8 mouse cellular contexts compared by ENCODE assay signal in the genomic region with DNA sequence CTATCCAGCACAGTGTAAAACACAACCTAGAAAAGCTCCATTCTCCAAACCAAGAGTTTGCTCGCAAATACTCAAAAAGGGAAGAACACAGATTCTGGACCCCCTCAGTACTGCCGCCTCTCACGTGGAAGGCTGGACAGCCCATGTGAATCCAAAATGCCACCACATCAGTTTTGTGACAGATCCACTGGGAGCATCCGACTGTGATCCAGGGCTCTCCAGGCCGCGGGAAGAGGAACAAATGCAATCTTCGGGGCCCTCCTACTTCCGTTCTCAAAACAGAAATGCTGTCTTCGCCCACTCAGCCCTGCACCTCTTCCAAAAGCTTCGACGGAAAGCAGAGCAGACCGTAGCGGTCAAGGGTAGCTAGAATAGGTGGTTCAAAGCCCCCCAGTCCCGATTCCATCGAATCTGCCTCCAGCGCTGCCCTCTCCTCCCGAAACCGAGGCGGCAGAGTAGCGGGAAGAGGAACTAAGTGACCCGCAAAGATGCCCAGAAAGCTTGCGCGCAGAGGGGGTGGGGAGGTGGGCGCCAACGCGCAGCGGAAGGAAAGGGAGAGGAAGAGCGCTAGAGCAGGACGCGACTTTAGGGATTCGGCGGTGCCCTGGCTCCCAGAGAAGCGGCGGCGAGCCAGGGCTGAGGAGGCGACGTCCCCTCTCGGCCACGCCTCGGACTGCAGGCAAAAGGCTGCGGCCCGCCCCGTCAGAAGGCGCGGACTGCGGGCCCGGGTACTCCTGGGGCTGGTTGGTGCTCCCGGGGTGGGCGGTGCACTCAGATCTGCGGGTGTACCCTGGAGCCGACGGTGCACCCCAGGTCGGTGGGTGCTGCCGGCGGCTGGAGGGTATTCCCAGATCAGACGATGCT. TPM values are rescaled to one million over a fixed set of nuclear protein-coding genes. Genes with fewer than 3 reads are reported as not detected.
DNase-seq lines count a peak whose midpoint lies in the region; ATAC-seq and TF ChIP-seq lines count a peak whose summit lies in the region.

No protein-coding gene starts in this region.

- no peak for TF ChIP-seq POLR2A in ES-Bruce4 (IDR thresholded peaks at IDR 0.05; ENCODE audit: insufficient read depth, low read length)

- under 1% methylated on average over 56 of the region's 56 CpGs for WGBS in forebrain, postnatal 0 days
- WGBS in lung, embryonic 16.5 days = under 1% methylated on average over 54 of the region's 56 CpGs

- peak overlapping the region; percentile 87 for H3K9ac ChIP-seq in ES-Bruce4 (ENCODE audit: low read depth, poor library complexity, severe bottlenecking)
- H3K9ac ChIP-seq in forebrain, postnatal 0 days = peak overlapping the region; percentile 93
- H3K9ac ChIP-seq in lung, embryonic 16.5 days (ENCODE audit: low read length) = peak overlapping the region; percentile 98

- no peaks in the 10 kb centered on the region for H3K4me1 ChIP-seq in ES-Bruce4 (ENCODE audit: control insufficient read depth, insufficient read depth, low read length)
- 0 out of 2 replicates have a peak, but pooled peaks cover 2% of the 10 kb centered on the region for H3K4me1 ChIP-seq in forebrain, postnatal 0 days (ENCODE audit: insufficient read depth)
- H3K4me1 ChIP-seq in lung, embryonic 16.5 days (replicated peaks; ENCODE audit: control insufficient read depth, insufficient read depth, low read length) = peaks cover 13% of the 10 kb centered on the region

- ATAC-seq in forebrain, postnatal 0 days = peak; percentile 20
- peak; percentile 47 for ATAC-seq in lung, embryonic 16.5 days (ENCODE audit: low read depth)

- peak overlapping the region; percentile 65 for H3K4me2 ChIP-seq in forebrain, postnatal 0 days (ENCODE audit: low read depth)
- peak overlapping the region; percentile 65 for H3K4me2 ChIP-seq in lung, embryonic 16.5 days (ENCODE audit: low read depth, low read length)

- no peak for TF ChIP-seq EP300 in ES-Bruce4 (IDR thresholded peaks at IDR 0.05; ENCODE audit: insufficient read depth, low read depth, low read length)

- no peaks in the 10 kb centered on the region for H3K36me3 ChIP-seq in ES-Bruce4 (ENCODE audit: control insufficient read depth, insufficient read depth, low read length, poor library complexity, severe bottlenecking)
- H3K36me3 ChIP-seq in forebrain, postnatal 0 days (ENCODE audit: insufficient read depth) = no peaks in the 10 kb centered on the region
- H3K36me3 ChIP-seq in lung, embryonic 16.5 days (ENCODE audit: control insufficient read depth, insufficient read depth, low read length) = no peaks in the 10 kb centered on the region

- H3K9me3 ChIP-seq in ES-Bruce4 (replicated peaks; ENCODE audit: control insufficient read depth, insufficient read depth, low read length, poor library complexity, severe bottlenecking) = no peaks in the 10 kb centered on the region
- no peaks in the 10 kb centered on the region for H3K9me3 ChIP-seq in forebrain, postnatal 0 days (ENCODE audit: low read length)
- no peaks in the 10 kb centered on the region for H3K9me3 ChIP-seq in lung, embryonic 16.5 days (ENCODE audit: control insufficient read depth, low read length)

- DNase-seq in cerebellum, adult 11-12 months = peak; percentile 73
- DNase-seq in forebrain, postnatal 0 days = peak; percentile 65
- DNase-seq in heart, postnatal 4 days = peak; percentile 70
- peak; percentile 74 for DNase-seq in layer of hippocampus, adult 9-11 months
- peak; percentile 41 for DNase-seq in ovary, postnatal 10 days (ENCODE audit: low spot score)
- DNase-seq in thymus, postnatal 0 days (ENCODE audit: low spot score) = peak; percentile 59

- no peaks in the 10 kb centered on the region for H3K27me3 ChIP-seq in ES-Bruce4 (ENCODE audit: control insufficient read depth, insufficient read depth, low read length, poor library complexity, severe bottlenecking)
- no peaks in the 10 kb centered on the region for H3K27me3 ChIP-seq in forebrain, postnatal 0 days (ENCODE audit: insufficient read depth, low read length)
- H3K27me3 ChIP-seq in lung, embryonic 16.5 days (ENCODE audit: control insufficient read depth, insufficient read depth, low read depth, low read length) = no peaks in the 10 kb centered on the region

- H3K27ac ChIP-seq in ES-Bruce4 (ENCODE audit: insufficient read depth, low read length) = no peak overlapping the region
- H3K27ac ChIP-seq in forebrain, postnatal 0 days (ENCODE audit: low read depth, low read length) = peak overlapping the region; percentile 96
- peak overlapping the region; percentile 97 for H3K27ac ChIP-seq in lung, embryonic 16.5 days (ENCODE audit: low read length)

- no peak for TF ChIP-seq CTCF in ES-Bruce4 (IDR thresholded peaks at IDR 0.05; ENCODE audit: low read depth, low read length)
- TF ChIP-seq CTCF in forebrain, postnatal 0 days (IDR thresholded peaks at IDR 0.05; ENCODE audit: low read depth) = 0 out of 2 replicates have a peak, but pooled peaks have one; percentile 33

- peak overlapping the region; percentile 96 for H3K4me3 ChIP-seq in ES-Bruce4 (ENCODE audit: low read depth, low read length)
- peak overlapping the region; percentile 88 for H3K4me3 ChIP-seq in forebrain, postnatal 0 days (ENCODE audit: low read depth, low read length)
- H3K4me3 ChIP-seq in lung, embryonic 16.5 days (ENCODE audit: low read length) = peak overlapping the region; percentile 99

RNA-seq across cellular contexts. Expression of a gene that starts 0.9 kb away (rescaled TPM):
- polyA plus RNA-seq in ES-Bruce4 (2011; ENCODE audit: insufficient read depth, insufficient read length, low read depth, missing spikeins) = 35.1 and 39.0 TPM in 2 replicates
- 24.5 and 33.6 TPM in 2 replicates for total RNA-seq in forebrain, postnatal 0 days (2014; rRNA removed)
- polyA plus RNA-seq in forebrain, postnatal 0 days (2015; fragmentation: Nextera tagmentation; extraction: Ambion mirVana) = 6.0 and 8.8 TPM in 2 replicates
- total RNA-seq in heart, postnatal 4 days (2021) = 10 to 100 TPM; 27.8 to 29.0 TPM
- 26.8 and 27.3 TPM in 2 replicates for polyA plus RNA-seq in lung, embryonic 16.5 days (2015; fragmentation: Nextera tagmentation; extraction: Ambion mirVana)
- polyA plus RNA-seq in thymus, postnatal 0 days (2015; fragmentation: Nextera tagmentation; extraction: Ambion mirVana) = 15.2 and 16.2 TPM in 2 replicates
